Mouse (Mus musculus) megakaryocyte, embryonic 14.5 days (primary cell): Measurements from ENCODE around the gene C1qtnf7.

ENCODE experiments used
- FLI1 ChIP-seq: IDR thresholded peaks from 2 replicates; pipeline ENCODE4 v1.6.1; 2012; ENCODE audit warnings: low read length, inconsistent platforms, mixed read lengths
- GATA1 ChIP-seq: IDR thresholded peaks from 3 replicates; pipeline ENCODE4 v1.6.1; 2012; ENCODE audit warnings: mixed read lengths, low read length, inconsistent platforms, borderline replicate concordance

DNA sequence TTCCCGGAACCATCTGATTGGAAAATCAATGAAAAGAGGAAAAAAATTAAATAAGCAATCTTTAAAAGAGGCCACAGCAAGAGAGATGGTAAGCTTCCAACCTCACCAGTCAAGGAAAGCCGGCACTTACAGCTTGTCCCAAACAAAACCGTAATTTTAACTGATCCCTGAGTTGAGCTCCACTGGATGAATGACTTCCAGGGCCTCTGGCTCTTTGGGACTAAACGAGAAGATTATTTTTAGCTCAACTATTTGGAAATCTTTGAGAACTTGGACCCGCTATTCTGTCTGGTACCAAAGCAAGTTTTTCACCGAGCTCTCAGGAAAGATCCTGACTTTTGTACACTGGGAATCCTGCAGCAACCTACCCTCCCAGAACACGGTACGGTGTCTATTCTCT lies 86.3 kb downstream of the C1qtnf7 start:
- TF ChIP-seq GATA1 (no peak), FLI1 (no peak)
